Mouse (Mus musculus) cerebellum, adult 2 months (tissue): ENCODE data around the gene Tmem179.

Experiments
- CTCF ChIP-seq: fragments of 200-500 bp; IDR thresholded peaks from 2 replicates; pipeline ENCODE4 v1.5.1; 2011; ENCODE audit warnings: low read depth, mild to moderate bottlenecking, control low read depth, low read length, moderate library complexity, borderline replicate concordance; ENCODE audit not compliant: insufficient read depth
- POLR2A ChIP-seq: fragments of 200-500 bp; IDR thresholded peaks from 2 replicates; pipeline ENCODE4 v1.6.1; 2011; ENCODE audit warnings: low read length, control low read depth, borderline replicate concordance; ENCODE audit not compliant: insufficient read depth

GRCm38 (mm10) chr12:112551861-112552375 is 35.4 kb upstream of the Tmem179 start:
- TF ChIP-seq POLR2A (no peak), CTCF (peak; percentile 100)
